Mouse (Mus musculus) brain, adult 2 months (tissue): Measurements from ENCODE around the gene Rbak.
"Not testable (repeated sequence)": the region's sequence is repeated elsewhere in the genome, so short reads cannot be mapped to it uniquely, and the experiment has no call there.

Experiments
- DNase-seq: peaks from one replicate; pipeline ENCODE4 v3.0.0; 2011; ENCODE audit warnings: low read depth, low spot score

Gene Rbak

DNA sequence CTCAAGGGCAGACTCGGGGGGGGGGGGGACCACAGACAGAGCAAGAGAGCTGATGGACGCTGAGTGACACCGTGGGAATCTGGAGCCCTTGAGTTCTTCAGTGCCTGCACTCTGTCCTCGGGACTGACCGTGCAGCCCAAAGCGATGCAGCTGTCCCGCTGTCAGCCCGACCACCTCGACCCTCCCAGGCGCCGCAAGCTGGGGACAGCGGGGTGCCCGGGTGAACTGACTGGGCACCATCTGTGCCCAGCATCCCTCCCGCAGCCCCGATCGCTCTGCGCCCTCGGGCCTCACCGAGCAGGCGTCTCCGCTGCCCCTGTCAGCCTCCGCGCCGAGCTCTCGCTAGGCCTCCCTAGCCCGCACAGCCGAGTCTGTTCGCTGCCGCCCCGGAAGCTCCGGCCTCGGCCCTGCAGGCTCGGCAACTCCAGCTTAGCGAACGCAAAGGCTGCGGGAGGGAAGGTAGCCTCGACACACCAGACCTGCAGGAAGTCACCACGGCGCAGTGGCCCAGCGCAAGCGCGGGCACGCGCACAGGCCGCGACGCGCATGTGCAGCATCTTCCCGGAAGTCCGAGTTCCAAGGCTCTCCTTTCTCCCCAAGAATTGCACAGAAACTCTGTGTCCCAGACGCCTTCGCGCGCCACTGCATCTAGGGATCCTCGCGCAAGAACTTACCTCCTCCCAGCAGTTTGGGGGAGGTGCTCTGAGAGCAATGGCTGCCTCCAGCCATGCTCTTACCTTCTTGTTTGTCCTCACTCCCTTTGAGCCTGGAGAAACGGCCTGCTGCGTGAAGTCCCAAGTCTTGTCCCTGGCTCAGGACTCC, at the start of gene Rbak, which contains the start of gene Spdye4b:
Rbak (minus strand) TSS at position 521 of the 822 bp plus-strand sequence.
Spdye4b (plus strand) TSS at position 763 of the 822 bp plus-strand sequence.
- peak; percentile 100 for DNase-seq

DNA sequence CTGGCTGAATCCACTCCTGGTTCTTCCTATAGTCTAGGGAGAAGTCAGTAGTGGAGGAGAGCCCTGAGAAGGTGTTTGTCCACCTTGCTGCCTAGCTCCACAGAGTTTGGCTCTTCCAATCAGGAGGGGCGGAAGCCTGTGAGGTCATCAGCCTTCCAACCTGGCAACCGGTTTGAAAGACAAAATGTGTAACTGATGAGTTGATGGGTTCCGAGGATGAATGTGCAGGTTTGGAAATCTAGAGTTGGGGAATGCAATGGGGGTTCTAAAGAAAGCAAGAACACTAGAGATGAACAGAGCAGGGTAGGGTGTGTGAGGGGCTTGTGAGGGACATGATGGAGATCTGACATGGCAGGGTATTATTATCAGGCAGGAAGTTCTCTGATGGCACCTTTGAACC, 46.2 kb upstream of the Rbak start, which contains the start of gene Spdye4a:
Spdye4a (minus strand) TSS at position 101 of the 400 bp plus-strand sequence.
- no peak for DNase-seq

- no peak for DNase-seq
Observed at GRCm38 (mm10) chr5:143222287-143222686, 41.7 kb upstream of the Rbak start.

- no peak for DNase-seq
Observed at GRCm38 (mm10) chr5:143220996-143221395, 40.4 kb upstream of the Rbak start.

GRCm38 (mm10) chr5:143213832-143214231, 33.3 kb upstream of the Rbak start:
- no peak for DNase-seq

GRCm38 (mm10) chr5:143205015-143205414, 24.4 kb upstream of the Rbak start:
- DNase-seq: no peak

GRCm38 (mm10) chr5:143196506-143196905, 15.9 kb upstream of the Rbak start:
- no peak for DNase-seq

GRCm38 (mm10) chr5:143195166-143195565, 14.6 kb upstream of the Rbak start:
- no peak for DNase-seq

- not testable (repeated sequence) for DNase-seq
Observed at GRCm38 (mm10) chr5:143194747-143195146, 14.2 kb upstream of the Rbak start.

DNA sequence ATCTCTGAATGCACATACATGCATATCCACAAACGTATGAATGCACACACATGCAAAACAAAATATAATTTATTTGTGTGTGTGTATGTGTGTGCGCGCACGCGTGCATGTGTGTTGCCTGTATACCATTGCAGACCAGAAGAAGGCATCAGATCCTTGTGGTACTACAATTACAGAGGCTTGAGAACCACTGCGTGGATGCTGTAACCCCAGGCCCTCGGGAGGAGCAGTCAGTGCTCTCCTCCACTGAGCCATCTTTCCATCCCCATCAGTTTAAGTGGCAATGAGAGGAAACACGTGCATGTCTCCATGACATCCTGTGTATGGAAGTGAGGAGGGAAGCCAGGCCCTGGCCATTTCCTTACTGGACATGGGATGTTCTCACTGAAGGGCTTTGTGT, 12.2 kb upstream of the Rbak start:
- DNase-seq: no peak

DNA sequence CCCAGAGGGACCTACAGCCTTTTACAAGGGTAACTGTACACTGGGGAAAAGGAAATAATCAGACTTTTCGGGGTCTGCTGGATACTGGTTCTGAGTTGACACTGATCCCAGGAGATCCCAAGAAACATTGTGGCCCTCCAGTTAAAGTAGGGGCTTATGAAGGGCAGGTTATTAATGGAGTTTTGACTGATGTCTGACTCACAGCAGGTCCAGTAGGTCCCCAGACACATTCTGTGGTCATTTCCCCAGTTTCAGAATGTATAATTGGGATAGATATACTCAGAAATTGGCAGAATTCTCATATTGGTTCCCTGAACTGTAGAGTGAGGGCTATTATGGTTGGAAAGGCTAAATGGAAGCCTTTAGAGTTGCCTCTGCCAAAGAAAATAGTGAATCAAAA, 7.4 kb upstream of the Rbak start:
- DNase-seq: not testable (repeated sequence)

GRCm38 (mm10) chr5:143179179-143179578, 1.4 kb downstream of the Rbak start:
- DNase-seq: peak; percentile 42

DNA sequence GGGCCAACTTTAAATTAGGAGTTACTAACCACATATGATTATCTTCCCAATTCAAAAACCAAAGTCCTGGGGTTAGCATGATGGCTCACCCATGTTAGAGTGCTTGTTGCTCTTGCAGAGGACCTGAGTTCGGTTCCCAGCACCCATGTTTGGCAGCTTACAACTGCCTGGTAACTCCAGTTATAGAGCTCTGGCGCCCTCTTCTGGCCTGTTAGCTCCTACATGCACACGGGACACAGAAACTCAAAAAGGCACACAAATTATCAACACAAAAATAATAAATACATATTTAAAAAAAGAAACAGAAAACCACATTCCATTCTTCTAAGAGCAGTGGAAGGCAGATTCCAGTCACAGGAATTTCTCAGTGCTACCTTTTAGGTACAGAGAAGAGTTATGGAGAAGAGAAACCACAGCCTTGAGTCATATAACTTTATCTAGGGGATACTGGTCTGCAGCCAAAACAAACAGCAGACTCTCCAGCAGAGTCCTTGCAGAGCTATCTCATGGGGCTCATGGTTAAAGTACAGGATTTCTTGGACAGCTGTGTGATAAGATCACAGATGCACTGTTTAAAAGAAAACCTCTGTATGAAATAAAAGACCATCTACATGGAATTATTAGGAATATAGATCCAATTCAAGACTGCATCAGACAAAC, 2.9 kb downstream of the Rbak start:
- no peak for DNase-seq

DNA sequence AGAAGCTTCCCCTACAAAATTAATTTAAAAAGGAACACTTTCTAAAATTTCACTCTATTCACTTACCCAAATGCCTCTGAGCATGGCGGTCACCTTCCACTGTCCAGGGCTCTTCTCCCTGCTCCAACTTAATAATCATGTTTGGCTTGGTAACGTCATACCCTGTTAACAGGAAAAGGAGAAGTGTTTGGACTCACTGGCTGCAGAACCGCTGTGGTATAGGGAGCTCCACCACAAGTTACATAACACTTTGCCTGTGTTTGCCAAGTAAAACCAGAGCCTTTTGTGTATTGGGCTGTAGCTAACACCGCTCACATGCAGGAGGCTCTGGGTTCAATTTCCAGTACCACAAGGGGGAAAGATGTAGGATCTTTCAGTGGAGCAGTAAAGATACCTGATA, 4.6 kb downstream of the Rbak start:
- DNase-seq: no peak

GRCm38 (mm10) chr5:143165508-143166070, 15.0 kb downstream of the Rbak start:
- DNase-seq: no peak

GRCm38 (mm10) chr5:143155534-143155933, 25.0 kb downstream of the Rbak start:
- DNase-seq: no peak

DNA sequence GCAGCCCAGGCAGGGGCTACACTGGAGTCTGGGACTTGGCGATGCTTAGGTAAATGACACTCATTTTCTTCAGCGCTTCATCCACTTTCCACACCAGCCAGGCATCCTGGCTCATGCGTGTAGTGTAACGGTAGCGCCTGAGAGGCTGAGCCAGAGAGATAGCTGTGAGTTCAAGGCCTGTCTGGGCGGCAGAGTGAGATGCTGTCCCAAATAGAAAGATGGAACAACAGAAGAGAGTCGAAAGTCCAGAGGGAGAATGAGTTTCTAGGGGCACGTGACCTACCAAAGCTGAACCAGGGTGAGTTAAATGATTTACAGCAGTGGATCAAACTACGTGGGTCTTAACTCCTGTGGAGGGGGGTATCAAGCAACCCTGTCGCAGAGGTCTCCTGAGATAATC, 26.8 kb downstream of the Rbak start:
- no peak for DNase-seq

GRCm38 (mm10) chr5:143150044-143150443, 30.5 kb downstream of the Rbak start:
- DNase-seq: no peak

DNA sequence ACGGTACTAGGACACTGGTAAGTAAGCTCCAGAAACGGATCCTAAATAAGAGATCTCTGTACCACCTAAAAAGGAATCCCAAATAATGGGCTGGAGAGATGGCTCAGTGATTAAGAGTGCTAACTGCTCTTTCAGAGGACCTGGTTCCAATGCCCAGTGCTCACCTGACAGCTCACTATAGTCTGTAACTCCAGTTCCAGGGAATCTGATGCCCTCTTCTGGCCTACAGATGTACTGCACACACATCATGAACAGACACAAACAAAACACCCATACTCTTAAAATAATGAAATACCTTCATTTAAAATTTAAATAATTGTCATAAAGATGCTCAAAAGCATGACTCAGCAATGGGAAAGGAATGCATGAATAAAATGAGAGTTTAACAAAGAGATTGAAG, 31.0 kb downstream of the Rbak start:
- DNase-seq: no peak

DNA sequence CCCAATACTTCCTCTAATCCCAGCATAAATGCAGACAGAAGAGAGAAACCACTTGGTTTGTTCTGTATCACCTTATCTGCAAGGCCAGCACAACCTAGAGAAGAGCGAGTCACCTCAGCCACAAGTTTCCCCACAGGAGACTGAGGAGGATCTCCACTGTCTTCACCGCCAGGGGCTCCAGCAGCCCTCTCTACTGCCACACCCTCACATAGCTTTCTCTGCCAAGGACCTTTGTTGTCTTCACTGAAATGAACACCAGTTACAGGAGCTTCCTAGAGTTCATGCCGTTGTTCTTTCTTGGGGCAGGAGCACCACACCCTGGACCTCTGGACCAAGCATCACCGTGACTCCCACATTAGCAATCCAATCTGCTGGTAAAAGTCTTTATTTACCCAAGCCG, 31.9 kb downstream of the Rbak start:
- no peak for DNase-seq

DNA sequence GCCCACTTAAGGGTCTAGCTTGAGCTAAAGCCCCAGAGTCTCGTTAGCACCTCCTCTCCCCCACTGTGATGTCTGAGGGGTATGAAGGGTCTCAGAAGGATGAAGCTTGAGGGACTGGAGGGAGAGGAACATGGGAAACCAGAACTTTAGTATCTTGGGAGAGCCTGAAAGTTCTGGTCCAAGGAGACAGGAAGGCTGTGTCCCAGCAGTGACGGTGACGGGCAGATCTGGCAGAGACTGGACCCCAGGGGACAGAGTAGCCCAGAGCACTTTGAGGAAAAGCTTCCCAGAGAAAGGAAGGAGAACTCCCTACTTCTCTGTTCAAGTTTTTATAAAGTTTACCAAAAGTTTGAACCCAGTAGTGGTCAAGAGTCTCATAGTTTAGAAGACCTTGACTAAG, 33.1 kb downstream of the Rbak start, which contains the start of gene Olfr718-ps1:
Olfr718-ps1 (minus strand) TSS at position 101 of the 400 bp plus-strand sequence.
- DNase-seq: no peak

DNA sequence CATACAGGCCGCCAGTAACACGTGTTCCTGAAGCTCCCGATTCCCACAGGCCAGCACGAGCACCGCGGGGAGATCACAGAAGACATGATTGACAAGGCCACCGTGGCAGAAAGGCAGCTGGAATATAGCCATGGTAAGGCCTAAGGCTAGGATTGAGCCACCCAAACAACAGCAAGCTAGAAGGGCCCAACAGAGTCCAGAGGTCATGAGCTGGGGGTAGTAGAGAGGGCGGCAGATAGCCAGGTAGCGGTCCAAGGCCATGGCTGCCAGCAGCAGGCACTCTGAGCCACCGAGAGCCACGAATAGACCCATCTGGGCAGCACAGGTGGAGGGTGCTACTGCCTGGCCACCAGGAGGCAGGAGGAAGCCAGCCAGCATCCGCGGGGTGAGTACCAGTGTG, 43.0 kb downstream of the Rbak start:
- no peak for DNase-seq
